Mouse (Mus musculus) heart, adult 2 months (tissue): ENCODE results near the gene Tcf12. TPM values are rescaled to one million over a fixed set of nuclear protein-coding genes. Genes with fewer than 3 reads are reported as not detected.

Experiments
- DNase-seq, 2 experiments: peaks; one replicate each; pipeline ENCODE4 v3.0.0; 2021
- H3K27ac ChIP-seq: fragments of 200-600 bp; 2 replicates; pipeline ENCODE4 v1.8.1; 2022
- H3K27me3 ChIP-seq: fragments of 200-500 bp; 2 replicates; pipeline ENCODE4 v1.6.1; 2012; ENCODE audit warnings: mild to moderate bottlenecking, low read length, inconsistent platforms, mixed read lengths; ENCODE audit not compliant: control insufficient read depth, insufficient read depth
- H3K36me3 ChIP-seq: fragments of 200-500 bp; 2 replicates; pipeline ENCODE4 v1.6.1; 2012; ENCODE audit warnings: low read length, inconsistent platforms; ENCODE audit not compliant: control insufficient read depth, insufficient read depth
- H3K4me1 ChIP-seq: fragments of 200-500 bp; 2 replicates; pipeline ENCODE4 v1.6.1; 2011; ENCODE audit warnings: low read length; ENCODE audit not compliant: control insufficient read depth, insufficient read depth
- H3K4me3 ChIP-seq: fragments of 200-600 bp; 2 replicates; pipeline ENCODE4 v1.8.1; 2022
- H3K79me2 ChIP-seq: fragments of 200-500 bp; replicated peaks from 2 replicates; pipeline ENCODE4 v1.6.1; 2012; ENCODE audit warnings: mild to moderate bottlenecking, inconsistent platforms, low read length, moderate library complexity, mixed read lengths; ENCODE audit not compliant: control insufficient read depth, insufficient read depth
- H3K9ac ChIP-seq: fragments of 200-500 bp; 2 replicates; pipeline ENCODE4 v1.6.1; 2012; ENCODE audit warnings: low read depth, mild to moderate bottlenecking, control low read depth, inconsistent platforms, low read length, mixed read lengths
- CTCF ChIP-seq: fragments of 200-600 bp; IDR thresholded peaks from 2 replicates; pipeline ENCODE4 v1.8.1; 2022; ENCODE audit warnings: antibody characterized with exemption, mild to moderate bottlenecking, moderate library complexity
- EP300 ChIP-seq: fragments of 200-500 bp; IDR thresholded peaks from 2 replicates; pipeline ENCODE4 v1.6.1; 2011; ENCODE audit warnings: low read depth, low read length, control low read depth; ENCODE audit not compliant: insufficient read depth
- POLR2A ChIP-seq: fragments of 200-500 bp; IDR thresholded peaks from 2 replicates; pipeline ENCODE4 v1.6.1; 2011; ENCODE audit warnings: mild to moderate bottlenecking, low read depth, low read length, control low read depth; ENCODE audit not compliant: insufficient read depth
- WGBS: fragments of 180-500 bp; shearing (Covaris S2); methylation state at CpG from one replicate; pipeline ENCODE4 v1.1.7; 2018; 5-methylcytosine and 5-hydroxymethylcytosine counted together
- intact Hi-C: fragments of 180-260 bp; cut with DNase I; formaldehyde crosslinking; loops from one replicate; pipeline ENCODE4 v1.15.1; 2025
- polyA plus RNA-seq: library from polyadenylated mRNA; depleted of rRNA; stranded (reverse); fragments of >200 nt; gene quantifications from 2 replicates; pipeline ENCODE4 v1.2.3, GENCODE M21; 2012
- total RNA-seq, 2 experiments: library from RNA; stranded (reverse); gene quantifications; 2 replicates each; pipeline ENCODE4 v1.2.3; 2021

Gene Tcf12
- total and polyA plus RNA-seq, 3 experiments = 29.7 to 38.0 (median 33.9) TPM

DNA sequence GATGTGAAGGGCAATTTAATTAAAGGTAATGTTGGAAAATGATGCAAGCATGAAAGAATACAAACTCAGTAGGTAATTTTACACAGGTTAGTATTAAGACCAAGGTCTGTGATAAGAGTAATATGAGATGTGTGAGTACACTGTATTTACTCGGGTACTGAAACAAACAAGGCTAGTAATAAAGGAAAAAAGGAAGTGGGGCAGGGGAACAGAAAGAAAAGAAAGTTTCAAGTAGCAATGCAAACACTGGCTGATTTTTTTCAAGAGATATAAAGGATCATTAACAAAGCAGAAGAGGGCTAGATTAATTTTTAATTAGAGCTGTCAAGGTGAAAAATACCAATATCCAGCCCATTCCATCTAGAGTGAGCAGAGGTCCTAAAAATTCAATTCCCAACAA, 122.0 kb downstream of the Tcf12 start:
- no peak for TF ChIP-seq CTCF
- TF ChIP-seq EP300 = no peak
- TF ChIP-seq POLR2A = no peak
- no peaks in the 10 kb centered on the region; the same call in none of the 2 replicates for H3K79me2 ChIP-seq
- no peaks in the 10 kb centered on the region for H3K27me3 ChIP-seq
- no peak overlapping the region for H3K4me3 ChIP-seq
- no peak overlapping the region for H3K27ac ChIP-seq
- 71% methylated on average over 1 of the region's 1 CpGs for WGBS
- peaks cover 3% of the 10 kb centered on the region; the same call in 1 of the 2 replicates for H3K36me3 ChIP-seq
- intact Hi-C loops = no loop called here
- peaks cover 6% of the 10 kb centered on the region for H3K4me1 ChIP-seq
- no peak overlapping the region for H3K9ac ChIP-seq
- DNase-seq = no peak

GRCm38 (mm10) chr9:71986716-71987115, 125.0 kb downstream of the Tcf12 start:
- WGBS = 92% methylated on average over 2 of the region's 2 CpGs
- TF ChIP-seq CTCF = no peak
- TF ChIP-seq EP300 = no peak
- TF ChIP-seq POLR2A = no peak
- peaks cover 8% of the 10 kb centered on the region for H3K4me1 ChIP-seq
- intact Hi-C loops = no loop called here
- H3K79me2 ChIP-seq = no peaks in the 10 kb centered on the region; the same call in none of the 2 replicates
- no peak overlapping the region for H3K27ac ChIP-seq
- H3K9ac ChIP-seq = no peak overlapping the region
- peaks cover 6% of the 10 kb centered on the region; the same call in 1 of the 2 replicates for H3K36me3 ChIP-seq
- H3K27me3 ChIP-seq = no peaks in the 10 kb centered on the region
- no peak overlapping the region for H3K4me3 ChIP-seq
- no peak for DNase-seq

DNA sequence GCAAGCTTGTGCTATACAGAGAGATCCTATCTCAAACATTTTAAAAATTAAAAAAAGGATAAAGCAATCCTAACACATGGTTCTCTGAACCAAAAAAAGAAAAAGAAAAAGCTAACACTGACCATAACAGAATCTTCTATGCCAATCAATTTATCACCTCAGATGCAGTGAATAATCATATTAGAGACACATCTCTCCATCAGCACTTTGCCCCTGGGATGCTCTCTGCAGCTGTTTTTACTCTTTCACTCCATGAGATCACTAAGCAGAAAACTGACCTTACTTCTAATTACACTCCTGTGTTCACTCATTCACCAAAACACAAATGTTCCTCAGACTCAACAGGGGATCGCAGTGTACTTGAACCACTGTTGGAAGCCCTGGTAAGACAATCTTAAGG, 128.8 kb downstream of the Tcf12 start:
- H3K9ac ChIP-seq = no peak overlapping the region
- 95% methylated on average over 1 of the region's 1 CpGs for WGBS
- H3K4me3 ChIP-seq = no peak overlapping the region
- H3K27ac ChIP-seq = no peak overlapping the region; the same call in 1 of the 2 replicates
- DNase-seq = no peak
- H3K4me1 ChIP-seq = peaks cover 13% of the 10 kb centered on the region
- no peaks in the 10 kb centered on the region for H3K27me3 ChIP-seq
- H3K79me2 ChIP-seq = no peaks in the 10 kb centered on the region; the same call in none of the 2 replicates
- intact Hi-C loops = loop anchor here (5.0 kb wide), 2 partner anchors 39 to 209 kb away; no protein-coding TSS in a partner anchor
- TF ChIP-seq CTCF (no peak), POLR2A (no peak), EP300 (no peak)
- peaks cover 18% of the 10 kb centered on the region for H3K36me3 ChIP-seq

DNA sequence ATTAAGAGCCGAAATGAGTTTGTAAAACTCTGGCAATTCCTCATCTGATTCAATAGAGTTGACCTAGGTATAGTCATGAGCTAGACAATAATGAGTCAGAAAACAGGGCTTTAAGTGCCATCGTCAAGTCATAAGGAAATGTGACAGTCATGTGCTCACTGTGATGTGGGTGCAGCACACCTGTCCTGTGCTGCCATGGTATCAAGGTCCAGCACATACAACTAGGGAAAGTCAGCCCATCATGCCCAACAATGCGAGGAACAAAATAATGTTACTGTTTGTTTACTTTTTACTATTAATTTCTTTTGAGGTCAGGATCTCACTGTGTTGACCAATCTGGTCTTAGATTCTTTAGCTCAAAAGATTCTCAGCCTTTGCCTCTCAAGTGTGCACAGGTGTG, 130.6 kb downstream of the Tcf12 start:
- intact Hi-C loops = loop anchor here (5.0 kb wide), 2 partner anchors 41 to 211 kb away; no protein-coding TSS in a partner anchor
- TF ChIP-seq EP300 = no peak
- no peak for TF ChIP-seq CTCF
- no peak for TF ChIP-seq POLR2A
- no peak overlapping the region for H3K4me3 ChIP-seq
- no peak for DNase-seq
- no peak overlapping the region for H3K27ac ChIP-seq
- peaks cover 22% of the 10 kb centered on the region for H3K36me3 ChIP-seq
- no peaks in the 10 kb centered on the region; the same call in 1 of the 2 replicates for H3K79me2 ChIP-seq
- no peaks in the 10 kb centered on the region for H3K27me3 ChIP-seq
- WGBS = 90% methylated on average over 3 of the region's 3 CpGs
- peaks cover 14% of the 10 kb centered on the region for H3K4me1 ChIP-seq
- no peak overlapping the region for H3K9ac ChIP-seq

DNA sequence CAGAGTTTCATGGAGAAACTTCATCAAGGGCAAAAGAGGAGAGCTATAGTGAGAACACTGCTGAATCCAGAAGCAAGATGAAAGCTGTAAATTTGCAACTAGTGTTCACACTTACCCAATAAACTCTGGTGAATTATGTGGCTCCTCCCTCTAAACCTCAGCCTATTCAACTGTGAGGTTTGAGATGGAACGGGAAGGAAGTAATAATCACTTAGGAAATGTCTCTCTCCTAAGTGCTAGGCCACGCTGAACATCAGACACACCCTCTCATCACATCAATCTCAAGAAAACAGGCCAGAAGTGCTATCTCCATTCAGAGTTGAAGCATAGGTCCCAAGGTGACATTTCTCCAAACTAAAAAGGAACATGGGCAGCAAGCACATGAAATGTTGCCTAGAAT, 131.1 kb downstream of the Tcf12 start:
- no peak for DNase-seq
- intact Hi-C loops = loop anchor here (5.0 kb wide), 2 partner anchors 42 to 212 kb away; no protein-coding TSS in a partner anchor
- H3K4me1 ChIP-seq = peaks cover 15% of the 10 kb centered on the region
- H3K79me2 ChIP-seq = no peaks in the 10 kb centered on the region
- WGBS = 27% methylated on average over 2 of the region's 2 CpGs
- H3K36me3 ChIP-seq = peaks cover 19% of the 10 kb centered on the region
- no peak overlapping the region for H3K27ac ChIP-seq
- no peaks in the 10 kb centered on the region for H3K27me3 ChIP-seq
- no peak overlapping the region for H3K4me3 ChIP-seq
- no peak for TF ChIP-seq CTCF
- TF ChIP-seq POLR2A = no peak
- no peak for TF ChIP-seq EP300
- H3K9ac ChIP-seq = no peak overlapping the region

DNA sequence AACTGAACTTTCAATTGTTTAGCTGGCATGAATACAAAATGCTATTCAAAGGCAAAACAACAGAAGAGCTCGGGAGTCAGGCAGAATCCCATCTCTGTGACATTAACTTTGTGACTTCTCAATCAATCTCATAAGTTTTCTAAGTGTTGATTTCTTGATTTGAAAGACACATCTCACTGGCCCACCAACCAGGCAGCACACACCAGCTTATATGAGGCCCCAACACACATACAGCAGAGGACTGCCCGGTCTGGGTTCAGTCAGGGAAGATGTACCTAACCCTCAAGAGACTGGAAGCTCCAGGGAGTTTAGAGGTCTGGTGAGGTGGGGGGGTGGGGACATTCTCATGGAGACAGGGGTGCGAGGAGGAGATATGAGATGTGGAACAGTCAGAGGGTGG, 132.8 kb downstream of the Tcf12 start:
- intact Hi-C loops = loop anchor here (5.0 kb wide), 1 partner anchor 82 kb away; no protein-coding TSS in a partner anchor
- no peak for TF ChIP-seq POLR2A
- TF ChIP-seq CTCF = no peak
- TF ChIP-seq EP300 = no peak
- Histone ChIP-seq H3K36me3 (peaks cover 23% of the 10 kb centered on the region), H3K4me1 (peaks cover 12% of the 10 kb centered on the region), H3K9ac (no peak overlapping the region), H3K79me2 (no peaks in the 10 kb centered on the region), H3K4me3 (no peak overlapping the region), H3K27ac (no peak overlapping the region), H3K27me3 (no peaks in the 10 kb centered on the region)
- DNase-seq = no peak
- WGBS = 63% methylated on average over 3 of the region's 3 CpGs
